Mouse (Mus musculus): ENCODE data around the gene Phactr4.

Gene Phactr4

DNA sequence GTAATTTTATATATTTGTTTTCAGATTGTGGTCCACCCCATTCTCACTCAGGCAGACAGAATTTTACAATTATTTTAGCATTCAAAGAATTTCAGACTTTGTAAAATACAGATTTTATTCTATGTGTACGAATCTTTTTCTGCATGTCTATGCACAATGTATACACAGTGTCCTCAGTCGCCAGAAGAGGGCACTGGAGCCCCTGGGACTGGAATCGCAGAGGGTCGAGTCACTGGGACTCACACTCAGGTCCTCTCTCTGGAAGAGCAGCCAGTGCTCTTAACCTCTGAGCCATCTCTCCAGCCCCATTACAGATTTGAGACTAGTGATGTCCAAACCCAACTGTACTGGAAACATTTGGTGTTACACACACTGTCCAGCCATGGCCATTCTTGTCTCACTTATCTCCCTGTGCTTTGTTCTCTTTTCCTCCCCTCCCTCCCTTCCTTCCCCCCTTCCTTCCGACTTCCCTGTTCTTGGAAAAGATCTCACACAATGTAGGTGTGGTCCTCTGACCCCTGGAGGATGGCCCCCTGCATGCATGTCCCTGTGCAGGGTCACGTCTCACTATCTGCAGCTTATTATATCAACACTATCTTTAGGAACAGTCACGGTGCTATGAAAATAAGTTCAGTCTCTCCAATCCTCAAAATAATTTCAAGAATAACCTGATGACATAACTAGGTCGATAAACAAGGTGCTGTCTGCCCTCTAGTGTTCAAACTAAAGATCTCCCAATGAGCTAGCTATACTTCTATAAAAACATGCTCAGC is 10.8 kb downstream of the Phactr4 start:
- DNase-seq (ENCODE audit: low spot score in 2 of 2) = no peak

DNA sequence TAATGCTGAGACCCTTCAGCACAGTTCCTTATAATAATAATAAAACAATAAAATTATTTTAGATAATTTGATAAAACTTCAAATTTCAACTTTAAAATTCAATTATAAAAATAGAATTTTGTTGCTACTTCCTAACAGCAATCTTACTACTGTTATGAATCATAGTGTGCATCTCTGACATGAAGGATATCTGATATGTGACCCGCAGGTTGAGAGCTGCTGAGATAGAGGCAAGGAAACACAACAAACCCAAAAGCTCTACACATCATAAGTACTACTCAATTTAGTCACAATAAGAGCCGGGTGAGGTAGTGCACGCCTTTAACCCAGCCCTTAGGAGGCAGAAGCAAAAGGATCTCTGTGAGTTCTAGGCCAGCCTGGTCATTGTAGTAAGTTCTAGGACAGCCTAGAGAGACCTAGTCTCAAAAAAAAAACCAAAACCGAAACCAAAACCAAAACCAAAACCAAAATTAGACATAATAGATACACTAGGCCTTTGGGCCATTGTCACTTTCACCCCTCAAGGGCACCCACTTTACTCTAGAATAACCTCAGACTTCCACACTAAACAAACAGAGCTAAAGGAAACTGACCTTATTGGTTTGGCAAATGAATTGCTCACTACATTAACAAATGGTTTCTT is 12.6 kb downstream of the Phactr4 start:
- DNase-seq (ENCODE audit: low spot score in 2 of 2) = no peak

DNA sequence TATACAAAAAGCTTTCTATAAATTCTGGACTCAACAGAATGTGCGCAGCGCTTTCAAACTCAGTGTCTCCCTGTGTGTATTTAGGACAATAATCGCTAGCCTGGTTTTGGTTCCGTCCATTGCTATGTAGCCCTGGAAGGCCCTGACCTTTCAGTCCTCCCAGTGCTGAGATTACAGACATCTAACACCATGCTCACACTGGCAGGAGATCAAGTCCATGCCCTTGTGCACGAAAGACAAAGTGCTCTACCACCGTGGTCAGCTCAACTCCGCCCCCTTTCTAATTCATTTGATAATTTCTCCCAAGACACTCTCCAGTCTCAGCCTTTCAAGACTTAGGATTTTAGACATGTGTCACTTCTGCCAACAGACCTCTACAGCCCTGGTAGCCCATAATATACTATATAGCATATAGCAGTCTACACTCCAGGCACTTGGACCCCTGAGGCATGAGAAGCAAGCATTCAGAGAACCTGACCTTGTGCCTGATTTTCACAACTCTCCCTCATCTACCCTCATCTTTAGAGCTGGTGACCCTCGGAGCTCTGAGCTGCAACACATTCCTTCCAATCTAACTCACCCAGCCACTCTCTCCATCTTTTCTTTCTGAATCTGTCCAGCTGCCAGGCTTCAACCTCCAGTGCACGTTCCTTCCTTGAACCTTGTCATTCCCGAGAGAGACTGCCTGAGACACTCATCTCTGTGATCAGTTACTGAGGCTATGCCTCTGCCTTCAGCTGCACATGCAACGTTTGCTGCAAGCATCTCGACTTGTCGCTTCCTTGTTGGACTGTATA is 15.7 kb downstream of the Phactr4 start:
- DNase-seq (ENCODE audit: low spot score in 2 of 2) = no peak

DNA sequence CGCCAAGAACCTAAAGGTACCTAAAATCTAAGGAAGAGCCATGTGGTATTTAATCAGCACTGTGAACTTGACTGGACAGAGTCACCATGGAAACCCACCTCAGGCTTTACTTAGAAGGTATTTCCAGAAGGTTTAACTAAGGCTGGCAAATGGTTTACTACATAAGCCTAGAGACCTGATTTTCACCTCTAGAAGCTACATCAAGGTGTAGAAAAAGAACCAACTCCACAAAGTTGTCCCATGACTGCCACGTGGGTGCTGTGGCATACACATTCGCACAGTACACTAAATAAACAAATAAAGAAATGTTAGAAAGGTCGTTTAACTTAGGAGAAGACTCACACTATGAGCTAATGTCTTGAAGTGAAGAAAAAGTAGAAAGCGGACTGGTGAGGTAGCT is 17.7 kb downstream of the Phactr4 start:
- no peak for DNase-seq (ENCODE audit: low spot score in 2 of 2)

DNA sequence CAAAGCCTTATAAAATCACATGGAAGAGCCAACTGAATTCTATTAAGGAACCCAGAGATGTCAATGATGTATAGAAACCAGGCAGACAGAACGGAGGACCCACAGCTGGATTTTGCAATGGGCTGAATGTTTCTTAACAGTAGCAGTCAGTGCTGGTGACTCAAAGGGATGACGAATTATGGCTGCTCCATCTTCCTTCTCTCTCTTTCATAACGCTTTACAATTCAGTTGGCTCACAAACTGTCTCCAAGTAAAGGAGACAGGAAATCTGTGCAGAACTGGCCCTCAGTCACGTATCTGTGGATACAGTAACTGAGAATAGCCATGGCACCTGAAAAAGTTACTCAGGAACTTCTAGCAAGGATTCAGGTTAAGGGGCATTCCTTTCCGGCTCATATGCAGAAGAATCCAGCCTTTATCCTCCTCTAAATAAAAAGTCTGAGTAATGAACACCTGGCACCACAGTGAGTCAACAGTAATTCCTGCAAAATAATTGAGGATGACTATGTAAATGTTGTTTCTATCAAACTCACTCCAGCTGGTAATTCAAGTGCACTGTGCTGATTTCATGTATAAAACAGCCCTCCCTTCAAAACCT is 19.1 kb downstream of the Phactr4 start:
- no peak for DNase-seq (ENCODE audit: low spot score in 2 of 2)

DNA sequence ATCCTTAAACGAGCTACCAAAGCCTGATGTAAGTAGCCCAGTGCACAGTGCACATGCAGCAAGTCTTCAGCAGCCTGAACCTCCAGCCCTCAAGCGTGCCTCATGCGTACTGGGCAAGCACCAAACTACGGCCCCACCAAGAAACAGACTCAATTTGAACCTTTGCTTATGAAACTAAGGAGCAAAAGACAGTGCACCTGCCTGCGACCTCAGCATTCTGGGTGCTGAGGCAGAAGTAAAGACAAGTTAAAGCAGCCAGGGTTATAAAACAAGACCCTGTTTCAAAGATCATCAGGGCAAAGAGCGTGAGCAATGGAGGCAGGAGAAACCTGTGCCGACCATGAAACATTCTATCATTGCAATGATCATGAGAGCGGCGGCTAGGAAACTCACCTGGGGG is 21.3 kb downstream of the Phactr4 start:
- DNase-seq (ENCODE audit: low spot score in 2 of 2) = no peak

DNA sequence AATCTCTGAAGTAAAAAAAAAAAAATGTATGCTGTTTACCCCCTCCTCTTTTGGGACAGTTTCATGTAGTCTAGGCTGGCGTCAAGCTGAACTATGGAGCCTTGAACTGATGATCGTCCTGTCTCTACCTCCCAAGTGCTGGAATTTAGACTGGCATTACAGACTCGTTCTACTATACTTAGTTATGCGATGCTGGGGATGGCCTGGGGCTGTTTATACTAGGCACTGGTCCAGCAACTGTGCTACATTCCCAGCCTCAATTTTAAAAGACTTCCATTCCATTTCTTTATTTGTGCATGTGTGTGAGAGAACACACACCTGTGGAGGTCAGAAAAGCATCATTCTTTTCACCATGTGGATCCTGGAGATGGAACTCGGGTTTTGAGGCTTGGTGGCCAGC is 23.4 kb downstream of the Phactr4 start:
- no peak for DNase-seq (ENCODE audit: low spot score in 2 of 2)

DNA sequence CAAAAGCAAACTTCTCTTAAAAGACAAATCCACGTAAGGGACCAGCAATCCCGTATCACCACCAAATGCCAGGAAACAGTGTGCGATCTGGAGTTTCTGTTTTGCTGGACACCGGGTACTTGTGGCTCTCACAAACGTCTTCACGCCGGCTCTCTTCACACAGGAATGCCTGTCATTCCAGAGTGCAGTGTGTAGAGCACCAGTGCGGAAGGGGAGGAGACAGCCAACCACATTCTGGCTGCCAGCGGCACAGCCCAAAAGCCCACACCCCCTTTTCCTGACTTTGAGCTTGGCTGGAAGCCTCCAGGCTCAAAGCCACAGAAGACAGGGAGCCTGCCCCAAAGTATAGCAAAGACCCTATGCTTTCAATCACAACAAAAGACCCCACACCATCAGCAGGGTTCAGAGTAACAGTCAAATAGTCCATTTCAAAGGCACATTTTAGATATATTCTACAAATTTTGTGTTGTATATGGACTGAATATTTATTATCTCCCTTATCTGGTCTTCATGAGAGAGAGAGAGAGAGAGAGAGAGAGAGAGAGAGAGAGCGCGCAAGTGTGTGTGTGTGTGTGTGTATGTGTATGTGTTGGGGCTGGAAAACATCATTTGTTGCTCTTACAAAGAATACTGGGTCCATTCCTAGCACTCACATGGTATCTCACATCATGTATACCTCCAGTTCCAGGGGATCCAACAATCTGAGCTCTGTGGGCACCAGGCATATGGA is 24.1 kb downstream of the Phactr4 start:
- peak in 1 of 2 experiments; percentile 14 for DNase-seq (ENCODE audit: low spot score in 2 of 2)

DNA sequence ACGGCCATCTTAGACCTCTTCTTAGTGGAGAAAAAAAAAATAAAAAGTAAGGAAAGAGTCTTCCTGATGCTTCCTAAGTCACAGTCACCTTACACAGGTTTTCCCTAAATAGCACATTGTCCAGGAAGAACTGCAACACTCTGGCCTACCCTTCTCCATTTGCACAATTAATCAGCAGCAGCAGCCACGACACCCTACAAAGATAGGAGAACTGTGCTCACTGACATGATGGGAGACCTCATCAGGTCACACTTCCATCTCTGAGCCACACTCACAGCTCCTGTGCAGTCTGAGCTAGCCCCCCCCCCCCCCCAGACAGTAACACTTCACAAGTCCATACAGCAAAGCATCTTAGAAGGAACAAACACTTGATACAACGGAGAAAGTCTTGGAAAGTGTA is 25.2 kb downstream of the Phactr4 start:
- no peak for DNase-seq (ENCODE audit: low spot score in 2 of 2)

DNA sequence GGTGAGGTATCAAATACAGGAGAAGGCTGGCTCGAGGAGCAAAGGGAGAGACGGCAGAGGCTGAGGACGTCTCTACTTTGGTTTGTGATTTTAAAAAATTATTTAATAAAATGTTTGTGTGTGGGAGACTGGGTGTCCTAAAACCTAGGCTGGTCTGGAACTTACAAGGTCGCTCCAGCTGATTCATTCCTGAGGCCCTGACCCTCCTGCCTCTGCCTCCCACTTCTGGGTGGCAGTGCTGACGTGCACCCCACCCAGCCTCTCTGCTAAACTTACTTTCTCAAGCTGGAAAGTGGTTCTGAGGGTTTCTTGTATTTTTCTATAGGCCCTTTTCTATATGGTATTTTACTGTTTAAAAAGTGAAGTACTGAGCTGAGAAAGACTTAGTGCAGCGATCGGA is 26.0 kb downstream of the Phactr4 start:
- no peak for DNase-seq (ENCODE audit: low spot score in 2 of 2)

DNA sequence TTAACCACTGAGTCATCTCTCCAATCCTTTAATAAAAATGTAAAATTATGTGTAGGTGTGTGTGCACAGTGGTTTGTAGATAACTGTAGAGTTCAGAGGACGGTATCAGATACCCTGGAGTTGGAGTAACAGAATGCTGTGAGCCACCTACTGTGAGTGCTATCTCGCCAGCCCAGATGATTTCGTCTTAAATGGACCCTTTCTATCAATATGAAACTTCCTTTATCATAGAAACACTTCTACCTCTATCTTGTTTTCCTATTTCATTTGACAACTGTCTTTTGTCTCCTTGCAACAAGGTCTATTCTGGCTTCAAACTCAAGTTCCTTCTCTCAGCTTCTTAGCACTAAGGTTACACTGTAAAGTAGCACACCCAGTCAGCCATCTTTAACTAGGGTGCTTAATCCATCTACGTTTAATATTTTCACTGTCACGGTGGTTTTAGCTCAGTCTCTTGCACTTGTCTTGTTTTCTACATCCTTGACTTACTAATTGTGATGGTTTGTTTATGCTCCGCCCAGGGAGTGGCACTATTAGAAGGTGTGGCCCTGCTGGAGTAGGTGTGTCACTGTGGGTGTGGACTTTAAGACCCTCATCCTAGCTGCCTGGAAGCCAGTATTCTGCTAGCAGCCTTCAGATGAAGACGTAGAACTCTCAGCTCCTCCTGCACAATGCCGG is 31.1 kb downstream of the Phactr4 start:
- no peak for DNase-seq (ENCODE audit: low spot score in 2 of 2)

DNA sequence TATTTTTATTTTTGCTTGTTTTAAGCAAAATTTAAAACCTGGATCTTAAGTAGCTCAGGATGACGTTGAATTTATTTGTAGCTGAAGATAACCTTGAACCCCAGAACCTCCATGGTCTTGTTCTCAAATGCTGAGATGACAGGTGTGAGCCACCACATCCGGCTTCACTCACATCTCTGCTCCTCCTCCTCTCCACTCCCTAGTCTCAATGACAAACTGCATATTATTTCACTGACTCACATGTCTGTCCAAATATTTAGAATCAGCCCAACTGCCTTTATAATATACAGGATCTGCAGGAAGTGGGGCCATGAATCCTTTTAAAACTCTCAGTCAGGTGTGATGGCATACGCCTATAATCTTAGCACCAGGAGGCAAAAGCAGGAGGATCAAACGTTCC is 33.0 kb downstream of the Phactr4 start:
- DNase-seq (ENCODE audit: low spot score in 2 of 2) = no peak

DNA sequence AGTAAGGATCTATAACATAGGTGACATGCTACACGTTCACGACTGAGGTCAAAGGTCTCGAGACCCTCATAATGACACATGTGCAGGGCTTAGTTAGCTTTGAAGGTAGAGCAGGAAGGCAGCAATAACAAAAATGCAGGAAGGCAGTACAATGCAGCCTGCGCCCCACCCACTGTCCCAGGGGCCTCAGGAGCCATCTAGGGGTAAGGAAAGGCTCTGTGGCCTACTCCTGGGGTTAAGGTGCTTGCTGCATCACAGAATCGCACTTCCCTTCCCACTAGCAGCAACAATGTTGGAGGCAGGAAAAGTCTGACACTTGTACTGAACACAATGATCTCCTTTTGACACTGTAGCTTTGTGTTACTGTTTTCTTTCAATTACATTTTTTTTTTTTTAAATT is 34.7 kb downstream of the Phactr4 start:
- DNase-seq (ENCODE audit: low spot score in 2 of 2) = no peak

DNA sequence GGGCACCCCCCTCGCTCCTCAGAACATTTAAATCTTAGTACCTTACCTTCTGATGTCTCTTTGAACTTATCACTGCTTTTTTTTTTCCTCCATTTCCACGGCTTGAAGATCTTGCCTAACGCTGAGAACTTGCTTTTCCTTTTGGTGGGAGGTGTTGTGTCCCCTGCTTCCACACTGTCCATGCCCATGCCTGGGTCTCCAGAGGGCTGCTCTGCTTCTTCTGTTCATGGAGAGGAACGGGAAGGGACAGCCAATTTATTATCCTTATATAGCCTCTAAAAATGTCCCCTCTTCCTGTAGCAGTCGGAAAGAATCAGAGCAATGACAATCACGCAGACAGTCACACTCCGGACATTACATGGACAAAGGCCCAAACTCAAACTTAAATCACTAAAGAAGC is 35.4 kb downstream of the Phactr4 start:
- DNase-seq (ENCODE audit: low spot score in 2 of 2) = no peak

DNA sequence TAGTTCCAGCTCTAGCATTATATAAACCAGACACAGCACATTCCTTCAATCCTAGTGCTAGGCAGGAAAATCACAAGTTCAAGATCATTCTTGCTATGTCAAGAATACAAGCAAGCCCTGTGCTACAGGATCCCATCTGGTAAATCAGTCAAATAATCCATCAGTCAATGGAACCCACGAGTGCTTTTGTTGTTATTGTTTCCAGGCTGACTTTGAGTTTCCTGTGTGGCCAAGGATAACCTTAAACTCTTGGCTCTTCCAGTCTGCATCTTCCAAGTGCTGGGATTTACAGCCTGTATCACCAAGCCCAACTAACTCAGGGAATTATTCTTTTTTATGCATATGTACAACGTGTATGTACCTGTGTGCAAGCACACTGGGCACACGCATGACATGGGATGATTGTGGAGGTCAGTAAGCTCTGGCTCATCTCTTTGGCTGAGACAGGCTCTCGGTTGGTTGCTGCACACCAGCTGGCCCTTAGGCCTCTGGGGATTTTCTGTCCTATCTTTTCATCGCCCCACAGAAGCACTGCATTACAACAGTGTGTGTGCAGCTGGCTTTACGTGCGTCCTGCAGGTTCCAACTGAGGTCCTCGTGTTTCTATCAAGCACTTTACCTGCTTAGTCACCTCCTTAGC is 36.4 kb downstream of the Phactr4 start:
- no peak for DNase-seq (ENCODE audit: low spot score in 2 of 2)

DNA sequence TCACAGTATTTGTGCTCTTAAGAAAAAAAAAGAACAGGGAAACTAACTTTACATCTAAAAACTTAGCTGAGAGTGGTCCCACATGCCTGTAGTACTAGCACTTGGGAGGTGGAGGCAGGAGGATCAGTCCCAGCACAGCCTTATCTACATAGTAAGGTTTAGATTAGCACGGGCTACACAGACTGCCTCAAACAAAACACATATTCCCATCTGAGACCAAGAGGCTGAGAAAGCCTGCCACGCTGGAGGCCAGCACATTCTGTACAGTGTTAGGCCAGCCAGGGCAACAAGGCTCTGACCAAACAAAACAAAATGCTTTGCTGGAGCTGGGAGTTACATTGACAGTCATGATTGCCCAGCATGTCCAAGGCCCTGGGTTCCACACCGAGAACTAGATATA is 38.8 kb downstream of the Phactr4 start:
- no peak for DNase-seq (ENCODE audit: low spot score in 2 of 2)

DNA sequence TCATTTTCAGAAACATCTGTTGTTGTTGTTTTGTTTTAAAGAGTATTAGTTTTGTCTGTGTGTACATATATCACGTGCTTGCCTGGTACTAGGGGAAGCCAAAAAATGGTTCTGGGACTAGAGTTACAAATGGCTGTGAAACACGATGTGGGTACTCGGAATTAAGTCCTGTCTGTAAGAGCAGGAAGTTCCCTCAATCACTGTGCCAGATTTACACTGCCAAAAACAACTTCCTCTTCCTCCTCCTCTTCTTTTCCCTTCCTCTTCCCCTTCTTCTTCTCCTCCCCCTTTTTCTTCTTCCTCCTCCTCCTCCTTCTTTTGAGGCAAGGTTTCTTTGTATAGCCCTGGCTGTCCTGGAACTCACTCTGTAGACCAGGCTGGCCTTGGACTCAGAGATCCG is 40.0 kb downstream of the Phactr4 start:
- DNase-seq (ENCODE audit: low spot score in 2 of 2) = no peak

DNA sequence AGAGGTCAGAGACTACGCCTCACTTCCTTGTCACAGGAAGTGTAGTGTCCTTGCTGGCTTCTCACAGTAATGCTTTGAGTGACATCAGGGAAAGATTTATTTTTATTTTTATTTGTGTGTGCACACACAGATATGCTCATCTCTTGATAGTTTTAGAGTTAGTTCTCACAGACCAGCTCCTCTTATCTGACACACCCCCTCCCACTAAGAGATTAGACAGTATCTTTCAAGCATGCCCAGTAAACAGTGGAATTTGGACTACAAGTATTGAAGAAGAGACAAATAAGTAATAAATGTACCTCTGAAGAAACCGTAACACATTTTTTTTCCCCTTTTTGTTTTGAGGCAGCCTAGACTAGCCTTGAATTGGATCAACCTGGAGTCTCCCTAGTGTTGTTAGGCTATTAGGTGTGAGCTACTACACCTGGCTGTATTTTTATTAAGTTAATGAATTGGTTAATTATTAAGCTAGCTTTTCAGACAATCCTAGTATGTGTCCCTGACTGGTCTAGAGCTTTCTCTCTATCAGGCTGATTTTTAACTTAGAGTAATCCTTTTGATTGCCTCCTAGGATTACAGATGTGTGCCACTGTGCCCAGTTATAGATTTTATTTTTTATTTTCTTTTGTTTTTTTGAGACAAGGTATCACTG is 41.2 kb downstream of the Phactr4 start:
- DNase-seq (ENCODE audit: low spot score in 2 of 2) = no peak

DNA sequence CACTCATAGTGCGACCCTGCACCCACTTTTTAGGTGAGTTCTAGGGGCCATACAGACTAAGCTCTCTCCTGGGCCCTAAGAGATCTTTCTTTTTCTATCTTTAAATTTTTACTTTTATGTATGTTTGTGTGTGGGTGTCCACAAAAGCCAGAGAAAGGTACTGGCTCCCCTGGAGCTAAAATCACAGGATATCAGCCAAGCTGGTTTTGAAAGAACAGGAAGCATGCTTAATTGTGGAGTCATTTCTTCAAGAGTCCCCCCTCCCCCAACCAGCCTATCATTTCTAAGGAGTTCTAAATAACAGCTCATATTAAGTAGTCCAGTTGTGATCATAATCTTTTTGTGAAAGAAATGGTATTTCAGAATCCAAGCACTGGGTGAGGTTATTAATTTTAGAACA is 48.5 kb downstream of the Phactr4 start:
- no peak for DNase-seq (ENCODE audit: low spot score in 2 of 2)
